Mouse (Mus musculus) myocyte (in vitro differentiated cells): ENCODE data around the gene Mrpl37.

Experiments used
- POLR2A ChIP-seq: IDR thresholded peaks from one replicate; pipeline ENCODE4 v1.6.1; 2011; ENCODE audit warnings: low read depth, mild to moderate bottlenecking, control low read depth, moderate library complexity; ENCODE audit not compliant: insufficient read length
- USF1 ChIP-seq: IDR thresholded peaks from one replicate; pipeline ENCODE4 v1.6.1; 2011; ENCODE audit warnings: low read depth, mild to moderate bottlenecking, control low read depth, moderate library complexity

DNA sequence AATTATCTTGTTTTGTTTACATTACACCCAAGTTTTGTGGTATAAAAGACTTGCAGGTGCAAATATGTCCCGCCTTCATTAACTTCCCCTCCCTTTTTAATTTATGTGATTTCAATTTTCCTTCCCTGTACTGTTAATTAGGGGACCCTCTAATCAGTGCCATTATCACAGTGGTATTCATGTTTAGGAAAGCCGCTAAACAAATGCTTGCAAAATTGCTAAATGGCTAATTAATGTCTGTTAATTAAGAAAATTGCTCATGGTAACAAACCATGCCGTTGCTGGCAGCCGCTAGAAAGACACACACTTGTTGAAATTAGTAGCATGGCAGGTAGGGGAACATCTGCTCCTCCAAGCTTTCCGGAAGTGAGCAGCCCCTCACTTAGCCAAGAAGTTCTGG is 41.3 kb downstream of the Mrpl37 start:
- no peak for TF ChIP-seq USF1
- TF ChIP-seq POLR2A, result no peak
